Mouse (Mus musculus): ENCODE results near the gene Sgpl1.

DNA sequence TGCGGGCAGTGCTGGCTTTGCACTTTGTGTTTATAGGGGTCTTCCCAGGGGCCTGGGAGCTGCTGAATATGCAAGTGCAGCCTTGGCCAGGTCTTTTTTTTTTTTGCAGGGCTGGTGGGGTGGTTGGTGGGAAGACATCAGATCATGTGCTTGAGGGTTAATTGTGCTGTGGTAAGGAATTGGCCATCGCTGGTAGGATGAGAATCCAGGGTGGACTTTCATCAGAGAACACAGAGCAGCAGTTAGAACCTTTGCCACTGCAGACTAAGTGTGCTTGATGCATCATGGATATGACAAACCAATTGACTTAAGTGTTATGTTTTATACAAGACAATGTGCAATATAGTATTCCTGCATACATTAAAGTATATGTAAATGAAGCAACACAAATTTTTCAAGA, 62.1 kb downstream of the Sgpl1 start:
- TF ChIP-seq POLR2A (IDR thresholded peaks at IDR 0.05; ENCODE audit: extremely low read depth, insufficient read depth, low read length) (no peak), CTCF (IDR thresholded peaks at IDR 0.05; ENCODE audit: low read depth, low read length) (no peak)

Measured in liver, adult 2 months (tissue).